Mouse (Mus musculus): ENCODE results near the gene Mslnl. TPM values are rescaled to one million over a fixed set of nuclear protein-coding genes. Genes with fewer than 3 reads are reported as not detected.

Mslnl gene
- total and polyA plus RNA-seq, 2 experiments from 2014 or later, result not detected

DNA sequence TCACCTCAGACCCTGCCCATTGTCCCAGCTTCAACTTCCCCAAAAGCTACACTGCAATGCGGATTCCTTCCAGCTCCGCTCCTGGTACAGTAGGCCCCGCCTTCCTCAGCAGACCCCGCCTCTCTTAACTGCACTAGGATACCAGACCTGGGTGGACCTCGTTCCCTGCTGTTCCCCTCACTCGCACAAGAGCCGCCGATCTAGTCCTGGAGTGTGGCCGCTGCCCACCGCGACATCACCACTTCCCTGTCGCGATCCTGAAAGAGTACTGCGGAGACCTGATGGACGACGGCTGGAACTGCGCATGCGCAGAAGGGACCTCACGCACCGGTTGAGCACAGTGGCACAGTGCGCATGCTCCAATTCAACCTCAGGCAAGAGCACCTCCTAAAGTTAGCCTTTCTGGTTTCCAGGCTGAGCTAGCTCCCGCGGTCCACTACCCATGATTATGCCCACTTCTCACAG is 49.5 kb downstream of the Mslnl start, which contains the start of gene Haghl:
Gene Haghl (minus strand): TSS at position 393 of the 465 bp plus-strand sequence.
- peak within 1 kb of the TSS; percentile 71 for H3K4me3 ChIP-seq (ENCODE audit: low read depth, low read length)
- peak within 1 kb of the TSS; percentile 84 for H3K4me2 ChIP-seq (ENCODE audit: low read depth, low read length)
- no peaks in the 10 kb centered on the region for H3K27me3 ChIP-seq (ENCODE audit: control insufficient read depth, insufficient read depth, low read length)
- DNase-seq (ENCODE audit: low spot score) (peak; percentile 95), ATAC-seq (ENCODE audit: insufficient read depth, low read depth) (peak; percentile 84)
- peak within 1 kb of the TSS; percentile 55 for H3K9ac ChIP-seq (replicated peaks; ENCODE audit: low read depth, low read length)
- H3K36me3 ChIP-seq (replicated peaks; ENCODE audit: control insufficient read depth, insufficient read depth, low read length), result peaks cover 42% of the 10 kb centered on the region
- under 1% methylated on average over 23 of the region's 23 CpGs for WGBS
- peak within 1 kb of the TSS; percentile 61; the same call in 1 of the 2 replicates for H3K27ac ChIP-seq (ENCODE audit: low read depth)
- peaks cover 10% of the 10 kb centered on the region for H3K4me1 ChIP-seq (ENCODE audit: control insufficient read depth, insufficient read depth)
- no peaks in the 10 kb centered on the region for H3K9me3 ChIP-seq (replicated peaks; ENCODE audit: control insufficient read depth, low read length)
- TF ChIP-seq EP300 (IDR thresholded peaks at IDR 0.05; ENCODE audit: low read depth) (no peak), CTCF (IDR thresholded peaks at IDR 0.05; ENCODE audit: low read depth) (no peak)

DNA sequence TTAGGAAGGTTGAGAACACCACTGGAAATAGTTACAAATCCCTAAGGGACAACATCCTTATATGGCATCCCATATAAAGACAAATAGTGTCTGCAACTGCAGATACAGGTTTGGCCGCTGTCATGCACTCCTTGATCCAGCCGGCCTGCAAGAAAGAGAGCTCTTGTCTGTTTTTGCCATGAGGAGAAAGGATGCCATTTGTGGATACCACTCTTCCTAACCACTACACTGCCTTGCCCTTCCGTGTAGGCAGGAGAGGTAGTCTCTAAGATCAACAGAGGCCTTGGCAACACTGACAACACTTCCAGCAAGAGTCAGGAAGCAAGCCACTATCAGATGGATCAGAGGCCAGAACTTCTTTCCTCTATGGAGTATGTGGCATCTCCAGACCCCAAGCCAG is 50.4 kb downstream of the Mslnl start, which contains the start of gene Ccdc78:
Gene Ccdc78 (plus strand): TSS at position 301 of the 400 bp plus-strand sequence.
- H3K9me3 ChIP-seq (replicated peaks; ENCODE audit: control insufficient read depth, low read length), result no peaks in the 10 kb centered on the region
- no peak for DNase-seq (ENCODE audit: low spot score)
- no peak for ATAC-seq (ENCODE audit: insufficient read depth, low read depth)
- H3K9ac ChIP-seq (replicated peaks; ENCODE audit: low read depth, low read length), result peak within 1 kb of the TSS; percentile 55; the same call in 1 of the 2 replicates
- no peaks in the 10 kb centered on the region for H3K27me3 ChIP-seq (ENCODE audit: control insufficient read depth, insufficient read depth, low read length)
- peak within 1 kb of the TSS; percentile 61; the same call in 1 of the 2 replicates for H3K27ac ChIP-seq (ENCODE audit: low read depth)
- H3K4me1 ChIP-seq (ENCODE audit: control insufficient read depth, insufficient read depth), result peaks cover 10% of the 10 kb centered on the region
- H3K36me3 ChIP-seq (replicated peaks; ENCODE audit: control insufficient read depth, insufficient read depth, low read length), result peaks cover 35% of the 10 kb centered on the region
- H3K4me3 ChIP-seq (ENCODE audit: low read depth, low read length), result peak within 1 kb of the TSS; percentile 71
- TF ChIP-seq EP300 (IDR thresholded peaks at IDR 0.05; ENCODE audit: low read depth) (no peak), CTCF (IDR thresholded peaks at IDR 0.05; ENCODE audit: low read depth) (no peak)
- WGBS, result 71% methylated on average over 3 of the region's 3 CpGs
- H3K4me2 ChIP-seq (ENCODE audit: low read depth, low read length), result peak within 1 kb of the TSS; percentile 84

DNA sequence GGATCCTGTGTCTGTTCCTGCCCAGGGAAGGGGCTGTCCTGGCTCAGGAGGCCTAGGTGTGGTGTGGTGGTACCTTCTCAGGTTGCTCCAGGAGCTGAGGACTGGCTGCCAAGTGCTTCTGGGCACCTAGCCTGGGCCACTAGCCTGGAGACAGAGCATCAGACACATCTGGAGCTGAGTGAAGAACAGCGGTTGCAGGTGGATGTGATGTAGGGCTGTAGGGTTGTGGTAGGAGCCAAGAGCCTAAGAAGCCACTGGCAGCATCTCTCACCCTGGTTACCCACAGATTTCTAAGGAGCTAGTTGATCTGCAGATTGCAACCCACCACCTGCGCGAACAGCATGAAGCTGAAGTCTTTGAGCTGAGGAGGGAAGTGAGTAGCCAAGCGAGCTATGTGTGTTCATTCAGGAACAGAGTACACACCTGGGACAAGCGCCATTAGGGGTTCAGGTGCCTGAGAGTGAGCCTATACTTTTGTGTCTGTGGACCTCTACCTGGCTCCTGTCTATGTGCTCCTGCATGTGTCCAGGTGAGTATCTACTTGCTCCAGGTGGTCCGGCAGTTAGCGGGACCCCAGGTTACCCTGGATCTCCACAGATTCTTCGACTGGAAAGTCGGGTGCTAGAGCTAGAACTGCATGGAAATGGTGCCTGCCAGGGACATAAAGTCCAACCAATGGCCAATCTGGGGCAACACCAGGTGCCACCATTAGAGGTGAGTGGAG is 51.1 kb downstream of the Mslnl start:
- no peak for TF ChIP-seq CTCF (IDR thresholded peaks at IDR 0.05; ENCODE audit: low read depth)
- TF ChIP-seq EP300 (IDR thresholded peaks at IDR 0.05; ENCODE audit: low read depth), result no peak
- Histone ChIP-seq H3K9me3 (replicated peaks; ENCODE audit: control insufficient read depth, low read length) (no peaks in the 10 kb centered on the region), H3K9ac (replicated peaks; ENCODE audit: low read depth, low read length) (no peak overlapping the region), H3K27ac (ENCODE audit: low read depth) (no peak overlapping the region), H3K4me2 (ENCODE audit: low read depth, low read length) (no peak overlapping the region), H3K36me3 (replicated peaks; ENCODE audit: control insufficient read depth, insufficient read depth, low read length) (peaks cover 28% of the 10 kb centered on the region), H3K4me3 (ENCODE audit: low read depth, low read length) (no peak overlapping the region), H3K4me1 (ENCODE audit: control insufficient read depth, insufficient read depth) (peaks cover 10% of the 10 kb centered on the region), H3K27me3 (ENCODE audit: control insufficient read depth, insufficient read depth, low read length) (no peaks in the 10 kb centered on the region)
- ATAC-seq (ENCODE audit: insufficient read depth, low read depth) (no peak), DNase-seq (ENCODE audit: low spot score) (no peak)
- WGBS, result 89% methylated on average over 9 of the region's 9 CpGs

DNA sequence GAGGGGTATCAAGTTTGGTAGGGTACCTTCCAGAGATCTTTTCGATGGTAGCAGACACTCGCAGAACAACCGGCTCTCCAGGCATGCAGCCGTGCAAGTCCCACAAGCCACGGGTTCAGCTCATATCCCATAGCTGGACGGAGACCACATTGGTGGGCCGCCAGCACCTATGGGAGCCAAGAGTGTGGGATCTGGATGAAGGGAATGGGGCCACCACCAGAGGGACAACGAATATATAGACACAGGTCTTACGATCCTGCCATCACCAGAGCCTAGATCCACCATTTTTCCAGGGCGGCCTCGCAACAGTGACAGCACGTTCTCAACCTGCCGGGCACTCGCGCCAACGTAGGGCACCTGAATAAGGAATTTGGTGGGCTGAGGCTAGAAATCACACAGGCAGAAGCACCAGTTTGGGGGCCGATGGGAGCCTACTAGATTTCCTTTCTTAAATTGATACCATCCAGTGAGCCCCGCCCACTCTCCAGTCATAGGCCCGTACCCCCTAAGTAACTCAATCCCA is 55.5 kb downstream of the Mslnl start:
- ATAC-seq (ENCODE audit: insufficient read depth, low read depth) (no peak), DNase-seq (ENCODE audit: low spot score) (no peak)
- Histone ChIP-seq H3K9me3 (replicated peaks; ENCODE audit: control insufficient read depth, low read length) (no peaks in the 10 kb centered on the region), H3K27ac (ENCODE audit: low read depth) (no peak overlapping the region), H3K36me3 (replicated peaks; ENCODE audit: control insufficient read depth, insufficient read depth, low read length) (peaks cover 18% of the 10 kb centered on the region; the same call in 1 of the 2 replicates), H3K4me2 (ENCODE audit: low read depth, low read length) (peak overlapping the region; percentile 91), H3K9ac (replicated peaks; ENCODE audit: low read depth, low read length) (peak overlapping the region; percentile 81), H3K4me1 (ENCODE audit: control insufficient read depth, insufficient read depth) (peaks cover 17% of the 10 kb centered on the region; the same call in 1 of the 2 replicates), H3K27me3 (ENCODE audit: control insufficient read depth, insufficient read depth, low read length) (no peaks in the 10 kb centered on the region), H3K4me3 (ENCODE audit: low read depth, low read length) (peak overlapping the region; percentile 83)
- 26% methylated on average over 19 of the region's 19 CpGs for WGBS
- TF ChIP-seq EP300 (IDR thresholded peaks at IDR 0.05; ENCODE audit: low read depth) (no peak), CTCF (IDR thresholded peaks at IDR 0.05; ENCODE audit: low read depth) (no peak)

DNA sequence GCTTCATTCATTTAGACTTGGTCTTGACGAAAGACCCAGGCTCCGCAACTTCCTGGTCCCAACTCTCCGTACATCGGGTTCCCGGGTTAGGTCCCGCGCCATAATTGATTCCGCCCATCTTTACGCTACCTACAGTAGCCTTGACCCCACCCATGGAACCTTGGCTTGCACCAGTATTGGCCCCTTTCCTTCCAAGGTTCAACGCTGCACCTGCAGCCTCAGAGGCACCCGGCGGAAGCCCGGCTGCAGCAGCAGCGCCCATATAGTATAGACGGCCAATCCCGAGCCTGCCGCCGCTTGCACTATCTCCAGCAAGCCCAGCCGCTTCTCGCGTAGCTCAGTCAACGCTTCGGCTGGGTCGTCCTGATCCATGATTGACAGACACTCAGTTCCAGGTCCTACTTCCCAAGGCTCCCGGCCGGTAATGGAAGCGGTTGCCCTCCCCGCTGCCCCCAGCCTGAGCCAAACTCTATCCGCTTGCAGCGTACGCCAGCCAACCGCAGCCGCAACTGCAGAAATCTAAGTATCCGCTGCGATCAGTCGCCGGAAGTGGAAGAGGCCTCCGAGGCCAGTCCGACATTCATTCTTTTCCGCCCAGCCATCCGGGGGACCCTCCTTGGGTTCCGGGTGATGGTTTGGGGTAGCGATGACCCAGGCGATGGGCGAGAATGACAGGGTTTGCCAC is 56.1 kb downstream of the Mslnl start:
- under 1% methylated on average over 45 of the region's 45 CpGs for WGBS
- TF ChIP-seq EP300 (IDR thresholded peaks at IDR 0.05; ENCODE audit: low read depth) (no peak), CTCF (IDR thresholded peaks at IDR 0.05; ENCODE audit: low read depth) (no peak)
- no peaks in the 10 kb centered on the region for H3K27me3 ChIP-seq (ENCODE audit: control insufficient read depth, insufficient read depth, low read length)
- H3K27ac ChIP-seq (ENCODE audit: low read depth), result peak overlapping the region; percentile 92
- peaks cover 19% of the 10 kb centered on the region; the same call in 1 of the 2 replicates for H3K4me1 ChIP-seq (ENCODE audit: control insufficient read depth, insufficient read depth)
- H3K9me3 ChIP-seq (replicated peaks; ENCODE audit: control insufficient read depth, low read length), result no peaks in the 10 kb centered on the region
- peaks cover 18% of the 10 kb centered on the region; the same call in 1 of the 2 replicates for H3K36me3 ChIP-seq (replicated peaks; ENCODE audit: control insufficient read depth, insufficient read depth, low read length)
- ATAC-seq (ENCODE audit: insufficient read depth, low read depth), result peak; percentile 74
- peak overlapping the region; percentile 83 for H3K4me3 ChIP-seq (ENCODE audit: low read depth, low read length)
- H3K9ac ChIP-seq (replicated peaks; ENCODE audit: low read depth, low read length), result peak overlapping the region; percentile 81
- peak overlapping the region; percentile 91 for H3K4me2 ChIP-seq (ENCODE audit: low read depth, low read length)
- peak; percentile 66 for DNase-seq (ENCODE audit: low spot score)

Data from heart, postnatal 0 days (tissue).